Mouse (Mus musculus): ENCODE measurements around the gene Mast4.
A peak's percentile ranks its signal among the peaks of the same experiment; 100 is the strongest.

Mast4 gene

DNA sequence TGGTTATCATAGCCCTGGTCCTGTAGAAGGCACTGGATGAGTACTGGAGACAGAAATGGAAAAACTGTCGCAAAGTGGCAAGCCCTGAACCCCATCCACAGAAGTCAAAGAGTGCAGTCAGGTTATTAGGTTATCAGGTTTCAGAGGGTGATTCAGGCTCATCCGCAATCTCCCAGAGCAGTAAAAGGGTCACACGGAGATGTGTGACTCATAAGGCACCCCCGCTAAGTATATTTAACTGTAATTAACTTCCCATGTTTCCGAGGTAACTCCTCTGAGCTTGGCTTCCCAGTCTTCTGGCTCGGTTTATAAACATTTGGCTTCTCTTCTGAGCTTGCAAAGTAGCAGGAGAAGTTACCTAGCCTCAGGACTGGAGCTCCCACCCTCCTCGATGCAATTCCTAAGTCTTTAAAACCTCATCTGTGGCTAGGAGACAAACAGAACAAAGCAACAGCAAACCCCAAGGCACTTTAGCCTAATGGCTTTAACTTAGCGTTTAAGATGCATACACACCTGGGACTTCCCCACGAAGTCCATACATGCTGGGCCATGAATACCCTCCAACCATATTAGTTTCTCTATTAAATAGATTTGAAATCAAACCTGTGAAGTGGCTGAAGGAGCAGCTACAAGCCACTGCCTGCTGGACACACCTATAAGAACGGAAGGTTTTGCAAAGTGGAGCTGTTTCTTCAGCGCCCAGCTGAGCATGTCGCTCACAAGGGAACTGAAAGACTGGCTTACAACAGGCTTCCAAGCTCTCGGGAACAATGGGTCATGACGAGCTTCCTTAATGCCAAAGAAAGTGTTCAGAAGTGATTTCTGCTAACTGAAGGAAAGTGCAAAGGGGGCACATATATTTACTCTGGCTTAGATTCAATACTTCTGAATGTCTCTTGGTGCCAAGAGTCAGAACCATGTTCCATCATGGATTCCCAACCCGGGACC lies 439.7 kb downstream of the Mast4 start:
- peak; percentile 60 to 62 for DNase-seq (ENCODE audit: low spot score in 2 of 2)

DNA sequence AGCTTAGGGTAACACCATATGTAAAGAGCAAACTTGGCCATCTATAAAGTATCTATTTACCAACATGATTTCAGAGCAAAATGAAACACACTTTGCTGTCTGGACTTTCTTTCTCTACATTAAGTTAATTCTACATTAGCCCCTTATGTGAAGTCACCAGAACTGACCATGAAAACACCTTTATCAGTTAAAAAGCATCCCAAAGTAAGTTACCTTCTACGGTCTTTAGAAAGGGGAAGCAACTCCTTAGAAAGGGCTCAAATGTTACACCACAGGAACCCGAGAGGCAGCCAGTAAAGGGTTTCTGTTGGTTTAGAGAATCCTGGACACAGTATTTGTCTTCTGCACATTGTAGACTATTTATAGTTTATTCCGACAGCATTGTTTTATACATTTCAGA lies 441.5 kb downstream of the Mast4 start:
- no peak for DNase-seq (ENCODE audit: low spot score in 2 of 2)

DNA sequence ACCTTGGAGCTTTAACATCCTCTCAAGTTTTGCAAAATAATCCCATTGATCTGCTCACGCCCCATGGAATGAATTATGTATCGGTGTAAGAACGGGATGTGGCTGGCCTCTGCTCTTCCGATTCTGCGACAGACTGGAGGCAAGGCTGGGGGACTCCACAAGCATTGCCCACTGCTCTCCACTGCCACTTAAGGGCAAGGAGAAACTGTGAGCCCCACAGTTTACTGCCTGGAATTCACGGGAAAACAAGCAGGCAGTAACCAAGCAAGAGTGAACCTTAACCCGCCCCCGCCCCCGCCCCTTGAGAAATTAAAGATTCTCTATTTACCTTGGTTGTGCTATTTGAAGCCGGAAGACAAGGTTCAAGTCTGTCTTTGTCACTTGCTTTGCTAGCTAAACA lies 444.3 kb downstream of the Mast4 start:
- DNase-seq (ENCODE audit: low spot score in 2 of 2): no peak

DNA sequence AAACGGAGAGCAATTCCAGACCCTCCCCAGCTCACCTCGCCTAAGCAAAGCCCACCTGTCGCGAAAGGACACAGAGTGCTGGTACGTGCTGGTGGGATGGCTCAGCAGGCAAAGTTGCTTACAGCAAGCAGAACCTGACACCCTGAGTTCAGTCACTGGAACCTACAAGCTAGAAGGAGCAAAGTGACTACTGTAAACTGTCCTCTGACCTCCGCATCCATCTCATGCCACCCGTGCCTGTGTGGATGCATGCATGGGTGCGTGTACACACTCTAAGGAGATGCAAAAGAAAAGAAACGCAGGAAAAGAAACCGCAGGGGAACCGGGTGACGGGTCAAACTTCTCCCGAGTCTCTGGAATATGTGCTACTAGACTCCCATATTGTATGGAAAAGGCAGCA lies 444.8 kb downstream of the Mast4 start:
- no peak for DNase-seq (ENCODE audit: low spot score in 2 of 2)

DNA sequence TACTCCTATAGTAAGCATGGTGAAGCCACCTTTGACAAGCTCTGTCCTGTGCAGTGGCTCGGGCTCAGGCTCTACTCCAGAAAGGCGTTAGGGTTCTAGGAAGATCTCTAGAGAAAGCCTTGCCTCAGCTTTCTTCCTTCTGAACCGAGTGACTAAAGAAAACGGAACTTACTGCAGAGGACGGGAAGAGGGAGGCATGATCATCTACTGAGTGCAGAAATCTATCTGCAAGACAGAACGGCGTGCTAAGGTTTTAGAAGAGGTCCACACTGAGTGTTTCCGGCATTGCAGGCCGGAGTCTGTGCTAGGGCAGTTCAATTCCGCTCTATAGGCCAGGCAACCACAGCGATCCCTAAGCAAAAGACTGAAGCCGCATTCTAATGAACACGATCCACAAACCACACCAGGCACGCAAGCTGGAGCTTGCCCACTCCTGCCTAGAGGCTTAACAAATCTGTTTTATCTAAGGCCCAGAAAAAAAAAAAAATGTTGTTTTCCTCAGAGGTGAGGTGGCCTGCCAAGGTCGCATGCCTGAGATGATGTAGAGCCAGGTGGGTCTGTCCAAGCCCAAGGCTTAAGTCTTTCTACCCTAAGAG lies 445.3 kb downstream of the Mast4 start:
- DNase-seq (ENCODE audit: low spot score in 2 of 2): no peak

DNA sequence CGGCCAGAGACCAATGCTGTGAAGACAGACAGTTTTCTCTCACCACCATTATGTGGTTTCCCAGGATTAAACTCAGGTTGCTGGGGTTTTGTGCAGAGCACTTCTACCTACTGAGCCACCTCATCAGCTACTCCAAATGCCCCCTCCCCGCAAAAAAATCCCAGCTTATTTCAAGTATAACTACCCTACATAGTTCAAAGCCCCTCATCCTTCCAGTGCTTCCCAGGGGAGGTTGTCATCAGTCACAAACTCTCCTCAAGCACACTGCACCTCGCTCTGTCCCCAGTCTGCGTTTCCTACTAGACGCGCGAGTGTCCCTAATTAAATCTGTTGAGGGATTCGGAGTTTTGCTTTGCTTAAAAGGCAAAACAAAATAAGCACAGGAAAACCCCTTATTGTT lies 446.1 kb downstream of the Mast4 start:
- no peak for DNase-seq (ENCODE audit: low spot score in 2 of 2)

DNA sequence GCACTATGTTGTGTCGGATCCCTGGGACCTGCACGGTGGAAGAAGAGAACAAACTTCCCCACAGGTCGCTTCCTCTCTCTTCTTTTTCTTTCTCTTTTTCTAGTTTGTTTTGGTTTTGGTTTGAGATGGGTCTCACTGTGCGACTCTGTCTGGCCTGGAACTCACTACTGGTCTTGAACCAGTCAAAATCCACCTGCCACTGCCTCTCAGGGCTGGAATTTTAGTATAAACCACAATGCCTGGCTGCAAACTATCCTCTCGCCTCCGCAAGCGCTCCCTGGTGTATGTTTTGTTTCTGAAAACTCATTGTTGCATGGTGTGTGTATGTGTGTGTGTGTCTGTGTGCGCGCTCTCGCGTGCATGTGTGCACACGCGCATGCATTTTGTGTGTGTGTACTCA lies 446.8 kb downstream of the Mast4 start:
- DNase-seq (ENCODE audit: low spot score in 2 of 2): no peak

DNA sequence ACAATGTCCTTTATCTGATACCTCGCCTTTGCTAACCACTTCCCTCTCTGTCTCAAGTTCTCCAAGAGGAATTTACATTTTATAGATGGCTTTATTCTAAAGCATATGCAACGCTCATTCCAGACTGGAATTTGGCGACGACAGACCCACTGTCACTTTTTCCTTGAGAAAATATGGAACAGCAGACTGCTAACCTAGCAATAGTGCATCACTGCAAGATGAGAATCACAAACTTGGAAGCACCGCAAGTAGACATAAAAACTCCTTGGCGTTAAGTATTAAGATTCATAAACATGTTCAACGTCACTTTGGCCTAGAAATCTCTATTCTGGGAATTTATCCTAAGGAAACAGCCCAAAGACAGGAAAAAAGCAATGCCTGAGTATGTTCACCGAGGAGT lies 447.5 kb downstream of the Mast4 start:
- DNase-seq (ENCODE audit: low spot score in 2 of 2): no peak

DNA sequence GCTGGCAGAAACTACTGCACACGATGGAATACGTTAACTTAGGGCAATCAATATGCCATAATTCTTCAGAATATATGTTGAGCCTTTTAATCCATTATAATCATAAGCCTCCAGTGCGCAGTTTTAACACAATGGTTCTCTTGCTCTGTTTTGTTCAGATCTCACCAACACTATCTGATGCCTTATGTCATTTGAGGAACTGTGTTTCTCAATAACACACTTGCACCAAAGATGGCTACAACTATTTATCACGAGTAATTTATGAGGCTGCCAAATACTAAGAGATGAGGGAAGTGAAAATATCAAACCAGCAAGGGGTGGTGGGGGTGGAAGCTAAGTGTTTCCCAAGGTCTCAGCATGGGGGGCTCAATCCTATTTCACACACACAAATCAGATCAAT lies 448.1 kb downstream of the Mast4 start:
- DNase-seq (ENCODE audit: low spot score in 2 of 2): no peak

DNA sequence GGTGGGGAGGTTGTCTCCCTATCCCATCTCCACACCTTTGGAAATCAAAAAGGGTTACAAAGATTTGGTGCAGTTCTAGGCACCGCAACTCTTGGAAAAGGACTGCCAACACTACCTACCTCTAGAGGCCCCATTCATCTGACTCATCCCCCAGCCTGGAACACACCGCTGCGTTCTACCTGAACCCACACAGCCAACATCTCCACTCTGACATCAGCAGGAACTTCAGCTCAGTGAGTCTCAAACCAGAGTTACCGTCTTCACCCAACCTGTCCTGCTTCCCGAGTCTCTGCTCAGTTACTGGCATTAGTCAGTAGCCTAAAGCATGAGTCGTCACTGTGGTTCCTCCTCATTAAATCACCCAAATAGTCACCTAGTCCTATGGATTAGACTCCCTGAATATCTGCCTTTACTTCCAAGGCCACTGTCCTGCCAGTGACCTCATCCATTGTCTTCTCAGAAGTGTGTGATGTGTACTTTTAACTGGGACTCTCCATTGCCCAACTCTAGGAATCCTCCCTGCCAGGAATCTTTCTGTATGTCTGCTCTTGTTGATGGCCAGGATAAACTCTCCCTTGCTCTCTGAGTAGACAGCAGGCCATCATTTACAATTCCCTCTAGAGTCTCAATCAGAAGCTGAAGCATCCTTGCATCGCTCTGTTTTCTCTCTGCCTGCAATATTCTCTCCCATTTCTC lies 453.8 kb downstream of the Mast4 start:
- peak; percentile 44 to 45 for DNase-seq (ENCODE audit: low spot score in 2 of 2)

DNA sequence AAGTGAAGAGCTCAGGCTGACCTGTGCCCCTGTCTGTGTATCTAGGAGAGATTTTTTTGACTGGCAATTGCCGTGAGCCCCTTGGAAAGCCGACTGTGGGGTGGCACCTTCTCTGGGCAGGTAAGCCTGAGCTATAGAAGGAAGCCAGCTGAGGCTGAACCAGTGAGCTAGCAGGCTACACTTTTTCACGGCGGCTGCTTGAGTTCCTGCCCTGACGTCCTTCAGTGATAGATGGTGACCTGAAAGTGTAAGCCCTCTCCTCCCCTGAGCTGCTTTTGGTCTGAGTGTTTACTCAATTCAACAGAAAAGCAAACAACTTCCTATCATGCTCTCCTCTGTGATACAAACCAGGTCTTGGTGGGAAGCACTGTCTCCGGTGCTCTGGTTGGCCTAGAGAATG lies 455.7 kb downstream of the Mast4 start:
- no peak for DNase-seq (ENCODE audit: low spot score in 2 of 2)

DNA sequence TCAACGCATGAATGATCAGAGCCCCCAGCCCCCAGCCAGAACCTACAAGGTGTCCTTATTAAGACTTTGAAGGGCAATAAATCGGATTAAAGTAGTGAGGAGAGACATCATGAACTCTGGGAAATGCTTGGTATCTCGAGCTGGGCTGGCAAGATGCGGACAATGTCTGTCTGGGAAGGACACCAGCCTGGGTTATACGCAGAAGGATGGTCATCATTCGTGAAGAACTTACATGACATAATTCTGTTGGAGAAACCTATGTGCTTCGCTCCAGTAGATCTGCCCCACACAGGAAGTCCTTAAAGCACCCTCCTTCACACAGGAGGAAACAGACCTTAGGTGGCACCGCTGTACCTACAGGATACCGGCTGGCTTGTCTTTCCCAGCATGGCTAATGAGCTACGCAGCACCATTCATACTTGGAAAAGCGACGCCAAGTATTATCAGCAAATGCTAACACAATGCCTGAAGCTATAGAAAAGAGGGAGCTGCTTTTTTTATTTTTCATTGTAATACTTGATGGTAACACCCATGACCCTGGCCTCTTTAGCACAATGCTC lies 456.5 kb downstream of the Mast4 start:
- peak in 1 of 2 experiments; percentile 29 for DNase-seq (ENCODE audit: low spot score in 2 of 2)

DNA sequence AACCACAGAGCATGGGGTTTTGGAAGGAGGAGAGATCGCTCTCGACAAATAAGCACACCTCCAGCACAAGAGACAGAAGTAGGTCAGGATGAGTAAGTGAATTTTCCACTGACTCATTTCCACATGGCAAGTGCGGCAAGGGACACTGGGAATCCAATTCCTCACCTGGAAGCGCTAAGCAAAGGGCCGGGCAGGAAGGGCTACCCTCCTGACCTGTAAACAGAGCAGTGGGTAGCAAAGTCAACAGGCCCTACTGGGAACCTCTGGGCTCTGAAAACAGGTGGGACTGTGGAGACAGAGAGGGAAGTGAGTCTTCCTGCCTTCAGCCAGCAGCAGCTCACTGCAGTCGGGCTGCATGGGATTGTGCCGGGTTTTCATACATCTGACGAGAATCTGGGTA lies 457.1 kb downstream of the Mast4 start:
- DNase-seq (ENCODE audit: low spot score in 2 of 2): no peak

DNA sequence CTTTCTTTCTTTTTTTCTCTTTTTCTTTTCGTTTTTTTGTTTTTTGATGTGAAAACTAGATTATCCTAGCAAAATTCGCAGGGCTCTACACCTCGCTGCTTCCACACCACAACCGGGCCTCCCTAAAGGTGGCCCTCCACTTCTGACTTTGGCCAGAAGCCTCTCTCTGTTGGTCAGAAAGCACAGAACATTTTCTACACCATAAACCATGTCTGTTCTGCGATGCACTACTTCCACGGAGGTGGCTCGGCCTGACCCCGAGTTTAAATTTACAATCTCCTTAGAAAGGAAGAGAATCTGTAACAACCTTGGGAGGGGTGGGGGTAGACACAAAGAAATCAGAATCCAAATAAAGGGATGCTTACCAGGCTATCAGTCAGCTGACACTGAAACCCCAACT lies 458.8 kb downstream of the Mast4 start:
- no peak for DNase-seq (ENCODE audit: low spot score in 2 of 2)

DNA sequence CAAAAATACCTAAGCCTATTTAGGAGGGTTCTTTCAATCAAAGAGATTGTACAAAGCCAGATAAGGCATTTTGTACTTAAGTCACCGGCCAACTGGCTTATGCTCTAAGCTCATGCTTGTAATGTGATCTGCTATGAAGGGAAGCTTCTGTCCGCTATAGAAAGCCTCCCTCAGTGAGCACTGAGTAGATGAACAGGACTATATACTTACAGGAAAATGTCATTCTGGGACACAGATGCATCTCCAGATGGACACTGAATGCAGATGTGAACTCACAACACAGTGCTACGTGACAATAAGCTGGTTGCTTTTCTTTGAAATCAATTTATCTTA lies 459.2 kb downstream of the Mast4 start:
- DNase-seq (ENCODE audit: low spot score in 2 of 2): no peak

DNA sequence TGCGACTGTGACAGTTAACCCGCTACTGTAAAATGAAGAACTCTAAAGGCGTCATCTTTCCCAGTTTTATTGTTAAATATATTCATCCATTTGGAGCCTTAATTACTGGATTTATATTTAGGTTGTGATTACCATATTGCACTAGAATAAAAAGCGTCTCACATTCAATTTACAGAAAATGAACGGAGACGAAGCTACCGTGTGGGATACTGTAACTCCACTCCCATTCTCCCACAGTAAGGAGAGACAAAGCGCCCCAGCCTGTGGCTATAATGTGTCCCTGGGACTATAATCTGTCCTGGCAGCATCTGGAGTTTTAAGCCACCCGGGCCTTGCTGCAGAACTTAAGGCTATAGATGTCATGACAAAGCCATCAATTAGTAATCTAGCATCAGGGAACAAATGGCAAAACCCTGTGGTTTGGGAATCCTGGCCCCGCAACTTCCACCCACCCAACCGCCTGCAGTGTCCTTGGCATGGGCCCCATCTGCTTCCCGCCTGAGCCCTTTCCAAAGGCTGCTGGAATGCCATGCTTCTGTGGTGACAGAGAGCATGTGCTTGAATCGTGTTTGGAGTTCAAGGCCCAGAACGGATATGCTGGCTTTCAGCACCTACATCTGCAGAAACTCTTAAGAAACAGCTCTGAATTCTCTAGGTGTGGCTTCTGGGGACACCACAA lies 459.7 kb downstream of the Mast4 start:
- no peak for DNase-seq (ENCODE audit: low spot score in 2 of 2)

DNA sequence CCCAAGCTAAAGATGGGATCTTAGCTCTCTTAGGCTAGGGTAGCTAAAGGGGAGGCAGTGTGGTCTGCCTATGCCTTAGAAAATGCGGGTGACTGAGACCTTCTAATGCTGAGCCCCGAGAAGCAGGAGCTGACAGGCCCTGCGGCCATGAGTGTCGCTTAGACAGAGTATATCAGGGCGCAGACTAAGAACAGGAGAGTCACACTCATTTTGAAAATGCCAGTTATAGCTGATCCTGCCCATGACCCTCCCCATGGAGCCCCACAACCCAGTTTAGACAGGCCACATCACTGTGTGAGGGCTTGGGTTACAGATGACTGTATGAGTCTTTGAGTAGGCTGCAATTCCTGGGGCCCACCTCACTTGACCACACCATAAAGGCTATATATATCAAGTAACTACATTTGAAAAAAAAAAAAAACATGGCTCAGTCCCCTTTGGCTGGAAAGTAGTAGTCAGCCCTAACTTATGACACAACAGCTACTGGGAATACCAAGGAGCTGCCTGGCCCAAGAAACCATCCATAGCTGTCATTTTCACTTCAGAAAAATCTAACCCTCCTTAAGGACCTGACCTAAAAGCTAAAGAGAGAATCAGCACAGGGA lies 460.8 kb downstream of the Mast4 start:
- DNase-seq (ENCODE audit: low spot score in 2 of 2): no peak

DNA sequence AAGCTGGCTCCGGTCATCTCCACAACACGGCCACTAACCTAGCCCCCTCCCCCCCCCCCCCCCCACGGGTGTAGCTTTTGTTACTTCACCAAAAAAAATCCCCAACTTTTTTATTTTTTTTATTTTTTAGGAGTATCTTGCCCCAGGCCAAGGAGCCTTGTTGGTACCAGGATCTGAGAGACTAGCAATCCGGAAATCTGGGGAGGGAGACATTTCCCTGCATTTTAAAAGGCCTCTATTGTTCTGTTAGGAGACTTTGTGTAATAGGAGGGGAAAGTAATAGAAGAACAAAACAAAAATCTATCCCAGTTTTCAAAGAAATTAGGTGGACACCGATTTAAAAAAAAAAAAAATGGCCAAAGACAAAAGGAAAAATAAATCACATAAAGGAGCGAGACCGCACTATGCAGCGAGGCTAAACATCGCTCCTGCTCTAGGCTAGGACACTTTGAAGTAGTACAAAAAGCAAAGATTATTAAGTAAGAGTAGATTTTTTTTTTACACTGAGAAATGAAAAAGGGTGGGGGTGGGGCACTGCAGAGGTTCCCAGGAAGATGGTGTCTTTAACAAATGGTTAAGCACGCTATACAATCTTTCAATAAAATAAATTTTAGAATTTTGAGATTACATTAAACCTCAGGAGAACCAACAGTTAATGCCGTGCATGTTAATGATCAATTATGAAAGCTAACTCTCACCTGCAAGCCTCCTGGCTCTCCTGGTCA lies 462.8 kb downstream of the Mast4 start:
- DNase-seq (ENCODE audit: low spot score in 2 of 2): no peak

DNA sequence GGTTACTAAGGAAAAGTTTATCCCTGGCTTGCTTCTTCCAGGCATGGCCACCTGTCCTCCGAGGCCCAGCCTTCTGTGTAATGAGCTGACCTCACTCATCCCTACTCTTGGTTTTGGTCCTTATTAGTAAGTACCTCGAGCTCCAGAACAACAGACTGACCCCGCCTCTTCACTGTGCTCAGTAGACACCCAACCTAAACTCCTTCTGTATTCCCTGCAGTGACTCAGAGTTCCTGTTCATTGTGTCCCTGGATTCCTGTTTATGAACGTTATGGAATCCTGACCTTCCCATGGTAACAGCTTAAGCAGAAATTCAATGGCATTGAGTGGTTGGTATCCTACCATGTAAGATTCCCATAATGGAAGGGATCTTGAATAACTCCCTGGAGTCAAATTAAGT lies 464.8 kb downstream of the Mast4 start:
- DNase-seq (ENCODE audit: low spot score in 2 of 2): no peak

DNA sequence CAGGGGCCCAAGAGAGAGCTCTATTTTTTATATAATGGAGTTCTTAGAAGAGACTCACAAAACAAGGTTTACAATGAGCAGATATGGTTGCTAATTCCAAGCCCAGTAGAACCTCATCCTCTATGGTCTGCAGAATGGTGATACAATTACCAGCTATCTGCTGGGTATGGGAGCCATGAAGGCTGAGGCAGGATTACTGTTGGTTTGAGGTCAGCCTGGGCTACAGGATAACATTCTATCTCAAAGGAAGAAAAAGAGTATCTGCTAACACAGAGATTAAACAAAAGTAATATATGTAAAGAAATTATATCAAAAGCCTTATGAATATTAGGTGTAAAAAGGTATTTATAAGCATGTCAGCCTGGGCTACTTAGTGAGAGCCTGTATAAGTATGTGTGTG lies 467.5 kb downstream of the Mast4 start:
- no peak for DNase-seq (ENCODE audit: low spot score in 2 of 2)

All from spleen, postnatal 36 days (tissue).